Mouse (Mus musculus): ENCODE results near the gene Dhrs13.
A peak's percentile ranks its signal among the peaks of the same experiment; 100 is the strongest.
"Not testable (repeated sequence)": the region's sequence is repeated elsewhere in the genome, so short reads cannot be mapped to it uniquely, and the experiment has no call there.

Dhrs13 gene

DNA sequence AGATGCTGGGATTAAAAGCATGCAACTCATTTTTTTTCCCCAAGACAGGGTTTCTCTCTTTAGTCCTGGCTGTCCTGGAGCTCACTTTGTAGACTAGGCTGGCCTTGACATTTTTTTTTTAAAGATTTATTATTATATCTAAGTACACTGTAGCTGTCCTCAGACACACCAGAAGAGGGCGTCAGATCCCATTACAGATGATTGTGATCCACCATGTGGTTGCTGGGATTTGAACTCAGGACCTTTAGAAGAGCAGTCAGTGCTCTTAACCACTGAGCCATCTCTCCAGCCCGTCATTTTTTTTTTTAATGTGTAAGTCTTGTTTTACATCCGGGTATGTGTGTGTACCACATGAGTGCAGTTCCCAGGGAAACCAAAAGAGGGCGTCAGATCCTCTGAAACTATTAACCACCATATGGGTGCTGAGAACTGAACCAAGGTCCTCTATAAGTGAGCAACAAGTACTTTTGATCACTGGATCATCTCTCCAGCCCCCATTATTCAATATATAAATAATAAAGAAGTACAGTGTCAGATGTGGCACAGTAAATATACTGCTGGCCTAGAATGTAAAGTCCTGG lies 10.3 kb downstream of the Dhrs13 start:
- DNase-seq (ENCODE audit: low read depth, low spot score) = not testable (repeated sequence)

DNA sequence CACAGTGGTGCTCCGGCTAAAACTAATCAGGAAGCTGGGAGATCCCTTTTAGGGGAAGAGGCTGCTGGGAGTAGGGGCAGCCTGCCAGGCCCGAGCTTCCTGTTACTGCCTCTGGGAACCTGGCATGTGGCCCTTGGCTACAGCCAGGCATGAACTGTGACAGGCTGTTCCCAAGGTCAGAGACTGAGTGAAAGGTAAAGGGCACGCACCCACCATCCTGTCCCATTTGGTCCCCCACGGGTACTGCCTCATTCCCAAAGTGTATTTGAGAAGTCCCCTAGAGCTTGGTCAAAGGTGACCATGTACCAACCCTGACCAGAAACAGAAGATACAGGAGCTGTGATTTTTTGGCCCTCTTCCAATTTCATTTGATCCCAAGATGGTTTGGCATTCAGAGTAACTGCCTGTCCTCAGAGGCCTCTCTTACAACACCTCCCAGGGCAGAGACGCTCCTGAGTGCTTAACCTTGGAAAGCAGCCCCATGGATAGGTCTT lies 12.7 kb downstream of the Dhrs13 start:
- DNase-seq (ENCODE audit: low read depth, low spot score) = no peak

DNA sequence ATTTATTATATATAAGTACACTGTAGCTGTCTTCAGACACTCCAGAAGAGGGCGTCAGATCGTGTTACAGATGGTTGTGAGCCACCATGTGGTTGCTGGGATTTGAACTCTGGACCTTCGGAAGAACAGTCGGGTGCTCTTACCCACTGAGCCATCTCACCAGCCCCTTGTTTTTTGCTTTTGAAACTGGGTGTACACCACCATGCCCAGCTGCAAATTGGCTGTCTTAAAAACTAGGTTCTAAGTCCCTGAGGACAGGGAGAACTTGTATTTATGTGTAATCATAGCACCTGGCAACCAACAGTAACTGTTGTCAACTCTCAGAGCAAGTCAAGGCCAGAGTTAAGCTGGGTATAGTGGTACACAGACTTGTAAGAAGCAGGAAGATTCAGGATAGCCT lies 16.6 kb downstream of the Dhrs13 start:
- DNase-seq (ENCODE audit: low read depth, low spot score) = not testable (repeated sequence)

DNA sequence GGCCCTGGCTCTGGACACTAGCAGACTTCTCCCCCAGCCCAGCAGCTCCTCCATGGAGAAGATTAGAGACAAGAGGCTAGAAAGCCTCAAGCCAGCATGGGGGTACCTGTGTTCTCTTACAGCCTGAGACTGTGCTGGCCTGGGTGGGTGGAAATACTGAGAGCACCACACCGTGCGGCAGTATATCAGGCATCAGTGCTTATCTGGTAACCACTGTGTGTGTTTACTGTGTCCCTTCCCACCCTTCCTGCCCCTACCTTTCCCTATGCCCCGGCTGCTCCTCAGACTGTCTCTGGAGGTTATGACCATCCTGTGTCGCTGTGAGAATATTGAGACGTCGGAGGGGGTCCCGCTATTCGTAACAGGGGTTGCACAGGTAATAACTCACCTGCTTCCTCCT lies 21.0 kb downstream of the Dhrs13 start:
- DNase-seq (ENCODE audit: low read depth, low spot score) = no peak

DNA sequence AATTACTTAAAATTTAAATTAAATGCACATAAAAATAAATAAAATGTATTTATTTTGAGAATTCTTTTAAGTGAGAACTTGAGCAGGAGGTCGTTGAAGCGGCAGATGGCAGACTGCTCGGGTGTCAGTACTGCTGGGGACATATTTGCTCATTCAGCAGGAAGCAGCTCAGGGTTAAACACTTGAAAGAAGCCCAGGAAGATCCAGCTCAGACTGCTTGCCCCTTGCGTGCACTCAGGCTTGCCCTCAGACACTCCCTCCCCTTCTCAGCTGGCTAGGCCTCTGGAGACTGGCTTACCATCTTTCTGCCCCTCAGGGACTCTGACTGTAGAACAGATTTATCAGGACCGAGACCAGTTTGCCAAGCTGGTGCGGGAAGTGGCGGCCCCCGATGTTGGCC lies 24.9 kb downstream of the Dhrs13 start:
- DNase-seq (ENCODE audit: low read depth, low spot score) = peak; percentile 19

DNA sequence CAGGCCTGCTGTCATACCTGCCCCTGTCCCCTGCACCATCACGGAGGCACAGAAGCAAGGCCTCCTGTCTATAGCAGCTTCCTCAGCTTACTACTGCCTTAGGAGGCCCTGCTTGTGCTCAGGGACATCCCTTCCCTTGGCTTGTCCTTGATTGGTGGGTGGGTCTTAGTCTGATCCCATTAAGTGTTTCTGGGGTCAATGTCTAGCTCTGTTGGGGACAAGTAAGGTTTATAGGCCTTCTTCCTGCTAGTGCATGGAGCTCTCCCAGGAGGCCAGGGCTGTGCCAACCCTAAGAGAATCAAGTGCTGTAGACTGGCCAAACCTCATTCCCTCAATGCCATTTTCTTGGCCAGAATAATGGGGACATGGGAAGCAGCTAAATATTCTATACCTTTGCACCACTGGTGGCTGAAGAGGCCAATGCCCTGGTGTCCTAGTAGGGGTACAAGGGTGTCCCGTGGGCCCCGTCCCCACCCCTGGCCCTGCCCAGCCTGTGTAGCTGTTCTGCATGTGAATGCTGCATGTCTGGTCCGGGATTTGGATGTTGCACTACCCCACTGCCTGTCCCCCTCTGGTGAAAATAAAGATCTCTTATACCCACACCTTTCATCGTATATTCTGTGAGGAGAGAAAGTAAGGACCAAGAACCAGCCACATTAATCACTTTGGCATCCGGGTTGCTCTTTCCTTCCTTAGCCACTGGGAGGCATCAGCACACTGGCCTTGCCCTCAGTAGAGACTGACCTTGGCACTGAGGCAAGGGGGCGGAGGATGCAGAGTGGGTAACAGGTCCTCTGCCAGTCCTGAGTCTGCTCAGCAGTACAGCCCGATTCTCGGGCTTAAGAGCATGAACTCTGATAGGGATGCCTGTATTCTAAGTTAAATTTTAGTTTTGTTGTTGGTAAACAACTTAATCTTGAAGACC lies 28.0 kb downstream of the Dhrs13 start:
- DNase-seq (ENCODE audit: low read depth, low spot score) = peak; percentile 49

DNA sequence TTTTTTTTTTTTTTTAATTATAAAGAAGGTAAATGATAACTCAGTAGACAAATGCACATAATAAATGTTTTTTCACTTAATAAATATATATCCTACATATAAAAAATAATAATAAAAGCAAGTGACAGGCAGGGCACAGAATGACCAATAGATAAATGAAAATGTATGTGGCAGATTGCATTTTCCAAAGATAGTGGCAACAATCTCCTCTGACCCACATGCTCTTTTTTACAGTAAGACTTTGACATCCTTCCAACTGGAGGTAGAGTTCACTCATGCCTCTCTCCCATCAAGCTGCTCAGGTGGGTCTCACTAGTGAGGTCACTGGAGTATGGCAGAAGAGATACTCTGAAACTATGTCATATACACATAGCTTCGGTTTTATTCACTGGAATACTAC lies 30.5 kb downstream of the Dhrs13 start:
- DNase-seq (ENCODE audit: low read depth, low spot score) = no peak

DNA sequence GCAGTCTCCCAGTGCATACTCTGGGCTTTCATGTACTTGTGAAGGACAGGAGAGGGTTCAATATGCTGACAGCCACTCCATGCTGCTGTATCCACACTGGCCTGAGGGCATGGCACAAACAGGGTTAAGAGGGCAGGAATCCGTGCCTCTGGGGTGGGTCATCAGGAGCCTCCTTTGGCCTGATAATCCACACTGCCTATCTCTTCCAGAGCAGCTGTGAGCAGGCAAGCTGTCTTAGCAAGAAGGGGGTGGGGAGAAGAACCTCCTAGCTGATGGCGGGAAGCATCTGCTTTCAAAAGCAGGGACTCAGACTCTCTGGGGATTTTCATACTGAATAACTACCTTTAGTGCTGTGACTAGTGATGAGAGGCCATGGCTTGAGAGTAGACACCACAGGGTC lies 33.8 kb downstream of the Dhrs13 start:
- DNase-seq (ENCODE audit: low read depth, low spot score) = no peak

DNA sequence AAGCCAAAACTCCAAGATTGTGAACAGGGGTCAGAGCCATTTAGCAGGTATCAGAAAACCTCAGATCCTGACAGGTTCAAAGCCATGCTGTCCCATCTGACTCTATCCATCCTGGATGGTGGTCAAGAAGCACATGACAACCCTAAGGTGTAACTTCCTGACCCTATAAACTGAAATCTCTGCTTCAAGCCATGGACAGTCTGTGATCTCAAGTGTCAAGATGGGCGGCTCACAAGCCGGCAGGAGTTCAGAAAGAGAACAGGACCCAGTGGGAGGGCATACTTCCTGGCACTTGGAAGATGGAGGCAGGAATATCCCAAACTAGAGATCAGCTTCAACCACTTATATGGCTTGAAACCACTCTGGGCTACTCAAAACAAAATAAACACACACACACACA lies 34.6 kb downstream of the Dhrs13 start:
- no peak for DNase-seq (ENCODE audit: low read depth, low spot score)

DNA sequence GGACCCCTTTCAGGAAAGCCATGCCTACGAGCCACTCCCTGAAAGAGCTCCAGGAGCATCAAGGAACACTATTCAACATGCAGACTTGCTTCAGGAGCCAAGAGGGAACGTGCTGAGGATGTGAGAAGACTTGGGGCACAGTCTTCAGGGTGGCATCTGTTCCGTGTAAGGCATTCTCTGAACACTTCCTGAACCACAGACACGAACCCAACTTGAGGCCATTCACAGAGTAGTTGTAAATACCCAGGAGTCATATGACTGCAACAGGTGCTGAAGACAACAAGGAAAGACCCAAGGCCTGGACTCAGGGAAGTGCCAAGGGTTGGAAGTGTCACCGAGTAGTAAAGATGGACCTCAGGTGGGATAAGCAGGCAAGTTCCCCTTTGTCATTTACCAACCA lies 35.5 kb downstream of the Dhrs13 start:
- DNase-seq (ENCODE audit: low read depth, low spot score) = no peak

DNA sequence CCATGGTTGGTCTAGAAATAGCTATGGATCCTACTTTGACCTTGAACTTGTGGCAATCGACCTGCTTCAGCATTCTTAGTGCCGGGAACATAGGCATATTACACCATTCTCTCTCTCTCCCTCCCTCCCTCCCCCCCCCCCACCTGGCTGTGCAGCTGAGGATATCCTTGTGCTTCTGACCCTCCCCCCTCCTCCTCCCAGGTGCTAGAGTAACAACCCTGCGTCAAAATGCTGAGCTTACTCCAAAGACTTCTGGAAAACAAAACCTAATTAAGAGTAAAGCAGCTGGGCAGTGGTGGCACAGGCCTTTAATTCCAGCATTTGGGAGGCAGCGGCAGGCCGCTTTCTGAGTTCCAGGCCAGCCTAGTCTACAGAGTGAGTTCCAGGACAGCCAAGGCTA lies 37.0 kb downstream of the Dhrs13 start:
- no peak for DNase-seq (ENCODE audit: low read depth, low spot score)

DNA sequence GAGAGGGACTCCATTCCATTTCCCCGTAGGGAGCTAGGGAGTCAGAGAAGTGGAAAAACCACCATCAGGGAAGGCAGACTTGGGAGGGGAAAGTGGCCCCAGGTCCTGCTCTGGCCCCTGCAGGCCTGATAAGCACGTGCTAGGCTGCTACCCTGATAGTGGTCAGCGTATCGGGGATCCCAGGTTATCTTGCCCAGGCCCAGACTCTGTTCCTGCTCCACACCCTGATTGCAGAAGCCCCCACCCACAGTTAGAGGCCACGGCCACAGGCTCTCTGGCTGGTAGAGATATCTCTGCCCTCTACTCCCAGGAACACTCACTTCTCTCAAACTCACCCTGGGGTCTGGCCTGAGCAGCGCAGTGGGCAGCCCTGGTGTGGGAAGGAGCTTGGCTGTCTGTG lies 37.6 kb downstream of the Dhrs13 start:
- no peak for DNase-seq (ENCODE audit: low read depth, low spot score)

DNA sequence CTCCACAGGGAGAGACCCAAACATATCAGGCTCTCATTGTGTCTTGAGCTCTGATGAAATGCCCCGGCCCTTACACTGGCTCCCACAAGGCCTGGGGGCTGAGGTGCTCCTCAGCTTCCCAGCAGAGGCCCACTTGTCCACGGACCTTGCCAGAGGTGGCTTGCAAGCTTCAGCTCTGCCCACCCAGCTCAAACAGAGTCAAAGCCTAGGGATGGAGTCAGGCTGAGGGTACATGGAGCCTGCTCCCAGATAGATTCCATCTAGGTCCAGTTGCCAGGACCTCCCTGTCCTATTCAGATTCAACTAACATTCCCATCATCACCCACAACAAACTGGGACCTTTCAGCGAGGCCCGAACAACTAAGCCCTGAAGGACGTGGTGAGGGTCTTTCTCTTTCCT lies 39.9 kb downstream of the Dhrs13 start:
- DNase-seq (ENCODE audit: low read depth, low spot score) = no peak

DNA sequence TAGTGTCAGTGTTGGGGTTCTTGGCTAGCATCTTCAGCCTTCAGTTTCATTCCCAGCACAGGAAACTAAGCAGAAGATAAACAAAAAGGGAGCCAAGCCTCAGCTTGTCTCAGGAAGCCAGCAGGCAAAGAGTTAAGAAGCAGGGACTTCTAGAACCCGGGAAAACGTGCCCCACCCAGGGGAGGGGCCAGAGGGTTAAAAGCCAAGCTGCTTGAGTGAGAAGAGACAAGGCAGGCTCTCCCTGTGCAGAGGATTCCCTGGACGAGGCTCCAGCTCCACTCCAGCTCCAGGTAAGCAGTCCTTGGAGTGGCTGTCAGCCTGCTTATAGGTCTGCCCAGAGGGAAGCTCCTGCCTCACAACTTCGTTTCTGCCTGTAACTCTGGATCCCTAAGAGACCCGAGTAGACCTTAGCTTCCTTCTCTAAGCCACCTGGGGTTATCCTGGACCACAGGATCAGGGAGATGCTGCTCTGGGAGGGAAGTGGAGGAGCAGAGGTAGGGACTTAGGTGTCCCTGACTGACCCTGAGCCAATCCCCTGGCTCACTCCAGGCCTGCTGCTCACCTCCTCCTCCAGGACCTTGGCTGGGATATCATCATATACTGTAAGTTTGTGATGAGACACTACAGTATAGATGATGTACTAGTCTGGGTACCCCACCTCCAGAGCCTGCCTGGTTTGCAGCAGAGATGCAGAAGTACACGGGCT lies 40.5 kb downstream of the Dhrs13 start:
- no peak for DNase-seq (ENCODE audit: low read depth, low spot score)

DNA sequence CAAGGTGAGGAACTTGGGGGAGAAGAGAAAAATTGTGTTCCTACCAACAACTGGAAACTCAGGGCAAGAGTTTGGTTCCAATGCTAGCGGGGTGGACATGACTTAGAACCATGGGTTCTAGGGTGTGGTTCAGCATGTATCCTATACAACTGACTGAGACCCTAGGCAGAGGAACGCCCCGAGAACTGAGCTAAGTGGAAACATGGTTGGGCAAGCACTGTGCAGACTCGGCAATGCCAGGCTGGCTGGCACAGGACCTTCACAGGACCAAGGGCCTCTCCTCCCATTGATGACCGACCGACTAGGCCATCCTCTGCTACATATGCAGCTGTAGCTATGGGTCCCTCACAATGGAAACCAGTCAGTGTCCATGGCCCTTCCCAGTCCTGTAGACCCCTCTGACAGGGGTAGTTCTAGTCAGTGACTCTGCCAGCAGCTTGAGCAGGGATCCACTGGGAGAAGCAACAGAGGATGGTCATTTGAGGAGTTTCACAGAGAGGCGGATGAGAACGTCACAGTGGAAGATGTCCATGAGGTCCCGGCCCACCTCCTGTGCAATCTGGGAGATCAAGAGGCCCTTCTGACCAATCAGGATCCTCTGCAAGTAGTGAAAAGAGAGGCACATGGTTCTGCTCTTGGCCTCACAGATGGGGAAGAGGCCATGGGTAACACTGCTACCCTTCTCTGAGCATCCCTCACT lies 41.6 kb downstream of the Dhrs13 start:
- no peak for DNase-seq (ENCODE audit: low read depth, low spot score)

DNA sequence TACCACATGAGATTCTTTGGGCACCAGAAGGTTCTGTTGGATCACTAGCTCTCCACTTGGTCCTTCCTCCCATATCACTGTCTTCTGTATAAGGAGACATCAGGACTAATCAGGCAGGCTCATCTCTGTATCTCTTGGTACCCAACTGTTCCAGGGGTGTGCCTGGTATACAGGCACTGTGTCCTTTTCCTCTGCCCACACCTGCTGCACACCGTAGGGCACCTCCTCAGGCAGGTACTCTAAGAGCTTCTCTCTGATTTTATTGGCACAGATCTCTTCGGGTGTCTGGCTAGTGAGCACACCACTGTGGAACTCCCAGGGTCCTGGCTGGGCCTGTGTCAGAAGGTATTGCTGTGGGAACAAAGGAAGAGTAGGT lies 42.2 kb downstream of the Dhrs13 start:
- no peak for DNase-seq (ENCODE audit: low read depth, low spot score)

DNA sequence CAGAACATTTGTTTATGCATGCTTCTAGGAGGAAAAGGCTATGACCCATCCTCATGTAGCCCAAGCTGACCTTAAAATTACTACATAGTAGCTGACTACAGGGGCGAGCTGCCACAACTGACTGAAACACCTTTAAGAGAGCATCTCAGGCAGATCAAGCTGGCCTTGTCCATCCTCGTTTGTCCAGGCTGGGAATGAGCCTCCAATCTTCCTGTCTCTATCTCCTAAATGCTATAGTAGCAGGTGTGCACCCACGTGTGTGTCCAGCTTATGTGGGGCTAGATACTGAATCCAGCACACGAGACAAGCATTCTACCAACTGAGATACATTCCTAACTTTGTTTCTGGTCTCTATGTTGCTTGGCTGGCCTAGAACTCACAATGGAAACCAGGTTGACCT lies 42.6 kb downstream of the Dhrs13 start:
- DNase-seq (ENCODE audit: low read depth, low spot score) = no peak

DNA sequence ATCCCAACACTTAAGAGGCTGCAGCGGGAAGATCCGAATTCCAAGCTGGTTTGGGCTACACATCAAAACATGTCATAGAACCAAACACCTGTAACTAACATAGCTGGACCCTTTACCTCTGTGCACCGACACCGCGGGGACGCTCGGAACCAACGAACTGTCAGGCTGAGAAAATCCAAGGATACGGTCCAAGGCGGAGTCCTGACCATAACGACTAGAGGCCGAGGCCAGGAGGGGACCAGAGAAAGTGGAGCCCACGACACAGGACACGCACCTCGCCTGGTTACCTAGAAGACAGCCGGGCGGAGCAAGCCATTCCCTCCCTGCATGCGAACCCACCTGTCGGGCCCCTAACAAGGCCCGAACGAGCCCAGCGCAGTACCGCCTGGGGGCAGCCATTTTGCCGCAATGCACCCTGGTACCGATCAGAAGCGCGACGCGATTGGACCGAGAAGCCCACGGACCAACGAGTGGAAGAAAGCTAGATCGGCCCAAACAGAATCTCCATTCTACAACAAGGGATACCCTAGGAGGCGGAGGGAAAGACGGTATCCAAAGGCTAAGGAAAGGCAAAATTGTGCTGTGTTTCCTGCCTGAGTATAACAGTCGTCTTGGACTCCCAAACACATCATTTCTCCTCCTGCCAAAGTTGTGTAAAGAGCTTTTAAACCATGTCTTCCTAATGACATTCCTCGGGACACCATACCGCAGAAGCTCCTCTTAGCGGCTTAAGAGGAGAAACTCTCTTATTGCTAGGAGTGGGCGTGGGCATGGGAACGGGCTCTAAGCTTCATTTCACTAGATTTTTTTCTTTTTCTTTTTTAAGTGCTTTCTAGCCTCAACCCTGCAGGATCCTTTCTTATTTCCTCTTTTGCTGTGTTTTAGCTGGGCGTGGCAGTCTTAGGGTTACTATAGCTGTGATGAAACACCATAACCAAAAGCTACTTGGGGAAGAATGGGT lies 48.2 kb downstream of the Dhrs13 start, which contains the start of gene Eral1:
TSS of gene Eral1 (minus strand) at position 423 of the 961 bp plus-strand sequence.
- peak; percentile 80 for DNase-seq (ENCODE audit: low read depth, low spot score)

DNA sequence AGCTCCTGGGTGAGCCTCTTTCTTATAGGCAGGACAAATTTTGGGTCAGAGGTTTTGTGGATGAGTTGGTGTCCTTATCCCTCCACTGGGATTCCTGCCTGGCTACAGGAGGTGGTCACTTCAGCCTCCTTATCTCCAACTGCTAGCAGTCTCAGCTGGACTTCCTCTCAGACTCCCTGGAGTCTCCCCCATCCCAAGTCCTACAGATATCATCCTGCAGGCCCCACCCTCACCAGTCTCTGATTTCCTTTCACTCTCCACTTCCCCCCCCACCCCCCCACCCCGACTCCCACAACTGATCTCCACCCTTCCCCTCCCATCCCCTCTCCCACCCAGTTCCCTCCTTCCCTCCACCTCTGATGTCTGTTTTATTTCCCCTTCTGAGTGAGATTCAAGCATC lies 51.5 kb downstream of the Dhrs13 start:
- no peak for DNase-seq (ENCODE audit: low read depth, low spot score)

DNA sequence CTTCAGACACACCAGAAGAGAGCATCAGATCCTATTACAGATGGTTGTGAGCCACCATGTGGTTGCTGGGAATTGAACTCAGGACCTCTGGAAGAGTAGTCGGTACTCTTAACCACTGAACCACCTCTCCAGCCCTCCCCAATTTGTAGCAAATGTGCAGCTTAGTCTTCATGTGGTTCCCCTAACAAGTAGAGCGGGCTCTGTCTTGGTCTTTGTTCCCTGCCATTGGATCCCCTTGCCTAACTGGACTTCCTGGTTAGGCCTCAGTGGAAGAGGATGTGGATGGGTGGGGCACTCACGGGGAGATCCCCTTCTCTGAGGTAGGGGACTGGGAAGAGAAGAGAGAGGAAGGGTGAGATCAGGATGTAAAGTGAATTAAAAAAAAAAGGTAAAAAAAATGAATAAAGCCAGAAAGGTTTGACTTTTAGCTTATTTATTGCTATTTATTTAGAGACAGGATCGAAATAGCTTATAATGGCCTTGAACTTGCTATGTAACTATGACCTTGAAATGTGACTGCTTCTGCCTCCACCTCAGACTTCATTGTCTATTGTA lies 54.9 kb downstream of the Dhrs13 start:
- DNase-seq (ENCODE audit: low read depth, low spot score) = no peak
